Mouse (Mus musculus): ENCODE measurements around the gene Marveld3. TPM values are rescaled to one million over a fixed set of nuclear protein-coding genes. Genes with fewer than 3 reads are reported as not detected.

Marveld3 gene
- polyA plus RNA-seq, 1 experiment from 2014 or later: 3.6 TPM

DNA sequence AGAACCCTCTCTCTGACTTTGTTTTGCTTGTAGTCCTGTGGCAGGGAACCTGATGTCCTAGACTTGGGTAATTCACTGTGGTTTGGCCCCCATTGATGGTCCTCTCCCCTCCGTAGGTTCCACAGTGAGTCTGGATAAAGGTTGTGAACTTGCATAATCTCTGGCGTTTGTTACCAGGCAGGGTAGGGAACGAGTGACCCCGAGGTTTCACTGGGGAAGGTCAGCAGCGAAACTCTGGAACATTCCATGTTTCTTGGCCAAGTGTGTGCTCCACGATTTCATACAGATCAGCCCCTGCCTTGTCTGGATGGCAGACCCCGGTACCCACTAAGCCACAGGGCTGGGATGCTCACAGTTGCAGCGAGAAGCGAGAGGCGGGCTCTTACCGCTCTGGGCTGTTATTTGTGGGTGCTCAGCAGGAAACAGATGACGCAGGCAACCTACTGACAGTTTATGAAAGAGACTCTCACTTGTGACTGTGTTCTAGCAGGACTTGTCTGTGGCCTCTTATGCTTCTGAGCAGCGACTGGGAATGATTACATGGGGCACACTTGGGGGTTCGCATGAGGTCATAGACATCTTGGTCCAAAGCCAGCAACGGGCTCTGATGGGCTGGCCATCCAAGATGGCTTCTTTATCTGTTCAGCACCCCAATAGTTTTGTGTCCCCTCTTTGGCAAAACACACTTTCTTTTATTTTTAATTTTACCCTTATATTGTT lies 20.5 kb upstream of the Marveld3 start:
- ATAC-seq (replicated peaks; ENCODE audit: low FRiP score, low TSS enrichment, low read depth) (no peak), DNase-seq (ENCODE audit: low spot score) (no peak)
- no peak overlapping the region for H3K9ac ChIP-seq (ENCODE audit: low read length)
- H3K27me3 ChIP-seq (replicated peaks; ENCODE audit: control insufficient read depth, insufficient read depth, low read length): no peaks in the 10 kb centered on the region
- WGBS: 78% methylated on average over 15 of the region's 15 CpGs
- no peaks in the 10 kb centered on the region for H3K4me1 ChIP-seq (replicated peaks; ENCODE audit: control insufficient read depth, insufficient read depth, low read length)
- no peak overlapping the region for H3K27ac ChIP-seq (ENCODE audit: low read depth)
- no peaks in the 10 kb centered on the region for H3K9me3 ChIP-seq (ENCODE audit: control insufficient read depth, low read length)
- H3K36me3 ChIP-seq (ENCODE audit: control insufficient read depth, insufficient read depth, low read length): no peaks in the 10 kb centered on the region
- H3K4me3 ChIP-seq (ENCODE audit: low read depth, low read length): no peak overlapping the region
- H3K4me2 ChIP-seq (ENCODE audit: low read length): no peak overlapping the region

DNA sequence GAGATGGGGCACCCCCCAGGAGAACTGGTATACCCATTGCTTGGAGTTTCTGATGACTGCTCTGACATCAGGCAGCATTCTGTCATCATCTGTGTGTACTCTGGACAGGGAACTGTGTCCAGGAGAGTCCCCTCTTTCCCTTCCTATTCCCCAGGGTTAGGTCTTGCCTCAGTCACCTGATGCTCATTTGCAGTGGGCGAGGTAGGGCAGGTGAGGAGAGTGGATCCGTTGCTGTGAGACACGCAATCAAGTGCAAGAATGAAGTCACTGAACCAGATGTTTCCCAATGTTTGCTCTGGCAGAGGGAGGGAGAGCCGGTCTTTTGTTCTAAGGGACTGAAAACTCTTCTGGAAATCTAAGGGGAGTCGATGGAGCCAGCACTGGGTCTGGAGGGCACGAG lies 17.3 kb upstream of the Marveld3 start:
- H3K4me2 ChIP-seq (ENCODE audit: low read length): no peak overlapping the region
- 0 out of 2 replicates have a peak, but pooled peaks cover 4% of the 10 kb centered on the region for H3K9me3 ChIP-seq (ENCODE audit: control insufficient read depth, low read length)
- H3K4me3 ChIP-seq (ENCODE audit: low read depth, low read length): no peak overlapping the region
- H3K4me1 ChIP-seq (replicated peaks; ENCODE audit: control insufficient read depth, insufficient read depth, low read length): no peaks in the 10 kb centered on the region
- H3K27me3 ChIP-seq (replicated peaks; ENCODE audit: control insufficient read depth, insufficient read depth, low read length): no peaks in the 10 kb centered on the region
- no peak overlapping the region for H3K9ac ChIP-seq (ENCODE audit: low read length)
- no peaks in the 10 kb centered on the region for H3K36me3 ChIP-seq (ENCODE audit: control insufficient read depth, insufficient read depth, low read length)
- ATAC-seq (replicated peaks; ENCODE audit: low FRiP score, low TSS enrichment, low read depth) (no peak), DNase-seq (ENCODE audit: low spot score) (no peak)
- WGBS: 76% methylated on average over 6 of the region's 6 CpGs
- H3K27ac ChIP-seq (ENCODE audit: low read depth): no peak overlapping the region

DNA sequence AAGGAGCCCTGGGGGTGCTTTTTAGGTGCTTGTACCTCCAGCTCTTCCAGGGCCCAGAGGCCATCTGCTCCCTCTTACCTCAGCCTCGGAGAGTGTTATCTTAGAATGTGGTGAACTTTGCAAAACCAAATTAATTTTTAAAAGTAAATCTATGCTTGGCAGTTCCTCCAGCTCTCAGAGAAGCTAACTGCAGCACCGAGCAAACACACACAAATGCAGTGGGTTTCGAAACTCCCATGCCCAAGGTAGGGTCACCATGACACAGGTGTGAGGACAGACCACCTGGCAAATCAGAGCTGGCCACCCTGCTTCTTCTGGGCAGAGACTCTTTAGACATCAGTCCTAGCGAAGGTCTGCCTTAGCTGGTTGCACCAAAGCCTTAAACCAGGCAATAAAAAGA lies 10.9 kb upstream of the Marveld3 start:
- H3K36me3 ChIP-seq (ENCODE audit: control insufficient read depth, insufficient read depth, low read length): no peaks in the 10 kb centered on the region
- no peak overlapping the region for H3K27ac ChIP-seq (ENCODE audit: low read depth)
- H3K4me3 ChIP-seq (ENCODE audit: low read depth, low read length): no peak overlapping the region
- no peak overlapping the region for H3K4me2 ChIP-seq (ENCODE audit: low read length)
- ATAC-seq (replicated peaks; ENCODE audit: low FRiP score, low TSS enrichment, low read depth) (no peak), DNase-seq (ENCODE audit: low spot score) (no peak)
- 82% methylated on average over 4 of the region's 4 CpGs for WGBS
- no peak overlapping the region for H3K9ac ChIP-seq (ENCODE audit: low read length)
- no peaks in the 10 kb centered on the region for H3K4me1 ChIP-seq (replicated peaks; ENCODE audit: control insufficient read depth, insufficient read depth, low read length)
- 0 out of 2 replicates have a peak, but pooled peaks cover 4% of the 10 kb centered on the region for H3K9me3 ChIP-seq (ENCODE audit: control insufficient read depth, low read length)
- peaks cover 19% of the 10 kb centered on the region for H3K27me3 ChIP-seq (replicated peaks; ENCODE audit: control insufficient read depth, insufficient read depth, low read length)

DNA sequence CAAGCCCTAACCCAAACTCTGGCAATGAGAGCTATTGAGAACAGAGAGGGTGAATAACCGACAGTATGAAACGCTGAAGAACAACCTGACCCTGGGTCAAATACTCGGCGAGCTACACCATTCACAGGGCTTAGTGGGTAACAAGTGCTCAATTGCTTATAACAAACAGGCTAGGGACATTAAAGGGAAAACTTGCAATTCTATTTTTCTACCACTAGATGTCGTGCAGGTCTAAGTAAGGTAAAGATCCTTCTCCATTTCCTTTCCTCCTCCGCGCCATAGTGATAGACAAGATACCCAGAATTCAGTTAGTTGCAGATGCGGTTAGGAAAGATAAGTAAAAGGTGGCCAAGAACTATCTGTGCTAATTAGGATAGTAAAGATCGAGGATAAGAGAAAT lies 8.3 kb upstream of the Marveld3 start:
- DNase-seq (ENCODE audit: low spot score): no peak
- 7% methylated on average over 9 of the region's 9 CpGs for WGBS
- no peak for ATAC-seq (replicated peaks; ENCODE audit: low FRiP score, low TSS enrichment, low read depth)

DNA sequence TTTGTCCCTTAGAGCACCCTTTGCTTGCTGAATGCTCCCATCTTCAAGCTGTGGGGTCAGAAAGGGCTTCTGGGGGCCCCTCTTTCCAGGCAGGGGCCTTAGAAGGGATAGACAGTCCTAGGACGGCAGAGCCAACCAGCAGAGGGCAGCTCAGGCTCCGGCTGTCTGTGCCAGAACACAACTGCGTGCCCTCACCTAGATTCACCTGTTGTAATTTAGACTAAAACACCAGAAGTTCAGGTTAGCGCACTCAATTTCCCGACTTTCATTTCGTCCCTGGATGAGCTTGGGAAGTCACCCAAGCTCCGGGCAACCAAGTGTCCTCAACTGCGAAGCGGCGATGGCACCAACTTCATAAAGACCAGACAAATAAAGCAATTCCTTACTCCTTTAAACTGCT lies 6.8 kb upstream of the Marveld3 start:
- no peak overlapping the region for H3K4me3 ChIP-seq (ENCODE audit: low read depth, low read length)
- peaks cover 19% of the 10 kb centered on the region for H3K27me3 ChIP-seq (replicated peaks; ENCODE audit: control insufficient read depth, insufficient read depth, low read length)
- no peaks in the 10 kb centered on the region for H3K4me1 ChIP-seq (replicated peaks; ENCODE audit: control insufficient read depth, insufficient read depth, low read length)
- no peak overlapping the region for H3K4me2 ChIP-seq (ENCODE audit: low read length)
- no peak overlapping the region for H3K27ac ChIP-seq (ENCODE audit: low read depth)
- no peak overlapping the region for H3K9ac ChIP-seq (ENCODE audit: low read length)
- no peak for ATAC-seq (replicated peaks; ENCODE audit: low FRiP score, low TSS enrichment, low read depth)
- H3K36me3 ChIP-seq (ENCODE audit: control insufficient read depth, insufficient read depth, low read length): no peaks in the 10 kb centered on the region
- WGBS: 54% methylated on average over 10 of the region's 10 CpGs
- no peaks in the 10 kb centered on the region for H3K9me3 ChIP-seq (ENCODE audit: control insufficient read depth, low read length)
- no peak for DNase-seq (ENCODE audit: low spot score)

More for the DNA sequence above, 8.3 kb upstream of the Marveld3 start:
- peaks cover 19% of the 10 kb centered on the region for H3K27me3 ChIP-seq (replicated peaks; ENCODE audit: control insufficient read depth, insufficient read depth, low read length)
- no peak overlapping the region for H3K4me2 ChIP-seq (ENCODE audit: low read length)
- no peak overlapping the region for H3K27ac ChIP-seq (ENCODE audit: low read depth)
- H3K36me3 ChIP-seq (ENCODE audit: control insufficient read depth, insufficient read depth, low read length): no peaks in the 10 kb centered on the region
- H3K4me3 ChIP-seq (ENCODE audit: low read depth, low read length): no peak overlapping the region
- H3K9ac ChIP-seq (ENCODE audit: low read length): no peak overlapping the region
- no peaks in the 10 kb centered on the region for H3K4me1 ChIP-seq (replicated peaks; ENCODE audit: control insufficient read depth, insufficient read depth, low read length)
- H3K9me3 ChIP-seq (ENCODE audit: control insufficient read depth, low read length): no peaks in the 10 kb centered on the region

DNA sequence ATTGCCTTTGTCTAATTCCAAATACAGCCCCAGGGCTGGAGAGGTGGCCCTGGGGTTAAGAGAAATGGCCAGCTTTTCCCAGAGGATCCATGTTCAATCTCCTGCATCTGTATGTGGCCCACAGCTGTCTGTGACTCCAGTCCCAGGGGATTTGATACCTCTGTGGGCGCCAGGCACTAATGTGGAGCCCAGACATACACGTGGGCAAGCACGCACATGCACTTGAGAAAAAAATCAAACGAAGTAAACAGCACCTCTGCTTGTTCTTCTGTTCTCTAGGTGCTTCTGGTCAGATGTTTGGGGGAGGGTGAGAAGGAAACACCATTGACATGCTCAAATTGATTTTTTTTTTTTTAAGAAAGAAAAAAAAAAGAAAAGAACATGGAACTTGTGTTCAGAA lies 2.1 kb upstream of the Marveld3 start:
- Histone ChIP-seq H3K27ac (ENCODE audit: low read depth) (no peak overlapping the region), H3K27me3 (replicated peaks; ENCODE audit: control insufficient read depth, insufficient read depth, low read length) (peaks cover 38% of the 10 kb centered on the region), H3K36me3 (ENCODE audit: control insufficient read depth, insufficient read depth, low read length) (no peaks in the 10 kb centered on the region), H3K4me2 (ENCODE audit: low read length) (no peak overlapping the region), H3K4me3 (ENCODE audit: low read depth, low read length) (no peak overlapping the region), H3K9ac (ENCODE audit: low read length) (no peak overlapping the region), H3K4me1 (replicated peaks; ENCODE audit: control insufficient read depth, insufficient read depth, low read length) (no peaks in the 10 kb centered on the region), H3K9me3 (ENCODE audit: control insufficient read depth, low read length) (no peaks in the 10 kb centered on the region)
- 71% methylated on average over 4 of the region's 4 CpGs for WGBS
- DNase-seq (ENCODE audit: low spot score) (no peak), ATAC-seq (replicated peaks; ENCODE audit: low FRiP score, low TSS enrichment, low read depth) (no peak)

DNA sequence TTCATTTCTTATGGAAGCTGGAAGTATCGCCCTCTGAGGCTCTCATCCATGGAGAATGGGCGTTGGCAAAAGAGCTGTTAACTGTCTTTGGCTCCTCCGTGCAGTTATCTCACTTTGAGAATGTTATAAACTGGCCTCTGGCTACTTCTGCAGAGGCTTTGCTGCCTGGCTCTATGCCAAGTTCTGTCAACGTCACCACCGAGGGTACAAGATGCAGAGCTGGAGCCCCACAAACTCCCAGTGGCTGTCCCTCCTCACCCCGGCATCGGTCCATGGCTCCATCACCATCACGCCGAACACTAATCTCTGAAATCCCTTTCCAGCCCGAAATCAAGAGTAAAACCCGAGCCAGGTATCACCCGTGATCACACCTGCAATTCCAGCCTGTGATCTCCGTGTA lies 1.4 kb upstream of the Marveld3 start:
- Histone ChIP-seq H3K9me3 (ENCODE audit: control insufficient read depth, low read length) (no peaks in the 10 kb centered on the region), H3K27ac (ENCODE audit: low read depth) (no peak overlapping the region), H3K36me3 (ENCODE audit: control insufficient read depth, insufficient read depth, low read length) (no peaks in the 10 kb centered on the region), H3K4me1 (replicated peaks; ENCODE audit: control insufficient read depth, insufficient read depth, low read length) (no peaks in the 10 kb centered on the region; the same call in 1 of the 2 replicates), H3K4me2 (ENCODE audit: low read length) (no peak overlapping the region), H3K27me3 (replicated peaks; ENCODE audit: control insufficient read depth, insufficient read depth, low read length) (peaks cover 31% of the 10 kb centered on the region), H3K4me3 (ENCODE audit: low read depth, low read length) (no peak overlapping the region), H3K9ac (ENCODE audit: low read length) (no peak overlapping the region)
- 67% methylated on average over 13 of the region's 13 CpGs for WGBS
- DNase-seq (ENCODE audit: low spot score) (no peak), ATAC-seq (replicated peaks; ENCODE audit: low FRiP score, low TSS enrichment, low read depth) (no peak)

DNA sequence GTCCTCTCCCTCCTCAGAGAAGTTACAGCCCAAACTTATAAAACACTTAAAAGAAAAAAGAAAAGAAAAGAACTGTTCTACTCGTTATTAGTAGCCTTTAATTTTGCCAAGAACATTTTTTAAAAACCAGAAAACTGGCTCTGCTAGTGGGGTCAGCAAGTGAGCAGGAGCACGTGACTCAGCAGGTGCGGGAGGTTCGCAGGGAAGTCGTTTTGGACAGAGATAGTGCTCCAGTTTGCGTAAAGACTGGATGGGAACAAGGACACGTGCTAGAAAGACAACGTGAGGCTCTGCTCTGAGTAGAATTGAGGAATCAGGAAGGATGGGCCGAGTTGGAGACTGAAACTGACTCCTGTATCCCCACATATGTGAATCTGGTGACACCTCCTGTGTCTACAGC lies 893 bp upstream of the Marveld3 start:
- no peak for DNase-seq (ENCODE audit: low spot score)
- H3K9me3 ChIP-seq (ENCODE audit: control insufficient read depth, low read length): no peaks in the 10 kb centered on the region
- H3K27me3 ChIP-seq (replicated peaks; ENCODE audit: control insufficient read depth, insufficient read depth, low read length): peaks cover 28% of the 10 kb centered on the region
- H3K4me1 ChIP-seq (replicated peaks; ENCODE audit: control insufficient read depth, insufficient read depth, low read length): peaks cover 4% of the 10 kb centered on the region
- no peak overlapping the region for H3K4me2 ChIP-seq (ENCODE audit: low read length)
- ATAC-seq (replicated peaks; ENCODE audit: low FRiP score, low TSS enrichment, low read depth): no peak
- H3K9ac ChIP-seq (ENCODE audit: low read length): no peak overlapping the region
- WGBS: 76% methylated on average over 9 of the region's 9 CpGs
- H3K36me3 ChIP-seq (ENCODE audit: control insufficient read depth, insufficient read depth, low read length): no peaks in the 10 kb centered on the region
- no peak overlapping the region for H3K27ac ChIP-seq (ENCODE audit: low read depth)
- no peak overlapping the region for H3K4me3 ChIP-seq (ENCODE audit: low read depth, low read length)

DNA sequence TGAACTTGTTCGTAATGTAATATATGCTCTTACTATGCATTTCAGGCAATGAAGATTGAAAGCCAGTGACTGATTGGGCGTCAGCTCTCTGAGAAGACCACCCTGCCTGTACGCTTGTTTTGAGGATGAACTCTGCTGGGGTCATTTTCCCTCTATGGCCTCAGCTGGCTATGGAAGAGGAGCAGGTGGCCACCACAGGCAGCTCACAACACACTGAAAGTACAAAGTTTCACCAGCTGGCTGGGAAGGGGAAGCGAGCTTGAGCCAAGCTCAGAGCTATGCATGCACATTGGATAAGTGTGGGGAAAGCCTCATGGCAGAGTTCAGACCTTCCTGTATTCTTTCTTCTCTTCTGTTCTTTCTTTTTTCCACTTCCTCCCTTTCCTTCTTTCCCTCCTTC lies 2.9 kb downstream of the Marveld3 start:
- Histone ChIP-seq H3K27ac (ENCODE audit: low read depth) (no peak overlapping the region), H3K9ac (ENCODE audit: low read length) (no peak overlapping the region), H3K9me3 (ENCODE audit: control insufficient read depth, low read length) (no peaks in the 10 kb centered on the region), H3K4me2 (ENCODE audit: low read length) (no peak overlapping the region), H3K4me1 (replicated peaks; ENCODE audit: control insufficient read depth, insufficient read depth, low read length) (peaks cover 13% of the 10 kb centered on the region), H3K27me3 (replicated peaks; ENCODE audit: control insufficient read depth, insufficient read depth, low read length) (peaks cover 28% of the 10 kb centered on the region), H3K36me3 (ENCODE audit: control insufficient read depth, insufficient read depth, low read length) (no peaks in the 10 kb centered on the region), H3K4me3 (ENCODE audit: low read depth, low read length) (no peak overlapping the region)
- 87% methylated on average over 4 of the region's 4 CpGs for WGBS
- DNase-seq (ENCODE audit: low spot score) (no peak), ATAC-seq (replicated peaks; ENCODE audit: low FRiP score, low TSS enrichment, low read depth) (no peak)
